Mouse (Mus musculus) limb, embryonic 11.5 days (tissue): ENCODE data around the gene Msh5. TPM values are rescaled to one million over a fixed set of nuclear protein-coding genes. Genes with fewer than 3 reads are reported as not detected.

Source experiments
- ATAC-seq: fragments of 200-750 bp; cut with Nextera tagmentation; 2 replicates; pipeline ENCODE4 v1.8.0; 2017; ENCODE audit warnings: low read depth; ENCODE audit not compliant: insufficient number of reproducible peaks, low FRiP score, low TSS enrichment
- DNase-seq: peaks from one replicate; pipeline ENCODE4 v3.0.0-alpha.2; 2015; ENCODE audit warnings: low spot score
- H3K27ac ChIP-seq: fragments of 300-500 bp; sonication (generic); replicated peaks from 2 replicates; pipeline ENCODE4 v1.5.1; 2014; ENCODE audit warnings: low read depth, mild to moderate bottlenecking, low read length
- H3K27me3 ChIP-seq: fragments of 300-500 bp; sonication (generic); 2 replicates; pipeline ENCODE4 v1.6.1; 2014; ENCODE audit warnings: mild to moderate bottlenecking, low read length, mixed read lengths; ENCODE audit not compliant: control insufficient read depth, insufficient read depth
- H3K36me3 ChIP-seq: fragments of 300-500 bp; sonication (generic); 2 replicates; pipeline ENCODE4 v1.6.1; 2014; ENCODE audit warnings: mild to moderate bottlenecking, low read length, moderate library complexity, mixed read lengths; ENCODE audit not compliant: control insufficient read depth, insufficient read depth
- H3K4me1 ChIP-seq: fragments of 300-500 bp; sonication (generic); 2 replicates; pipeline ENCODE4 v1.6.1; 2014; ENCODE audit warnings: low read length, mixed read lengths; ENCODE audit not compliant: control insufficient read depth, insufficient read depth
- H3K4me2 ChIP-seq: fragments of 300-500 bp; sonication (generic); 2 replicates; pipeline ENCODE4 v1.6.1; 2014; ENCODE audit warnings: low read depth, mild to moderate bottlenecking, moderate library complexity; ENCODE audit not compliant: severe bottlenecking
- H3K4me3 ChIP-seq: fragments of 300-500 bp; sonication (generic); 2 replicates; pipeline ENCODE4 v1.5.1; 2014; ENCODE audit warnings: low read depth, low read length
- H3K9ac ChIP-seq: fragments of 300-500 bp; sonication (generic); 2 replicates; pipeline ENCODE4 v1.6.1; 2014; ENCODE audit warnings: mild to moderate bottlenecking, low read length
- H3K9me3 ChIP-seq: fragments of 300-500 bp; sonication (generic); 2 replicates; pipeline ENCODE4 v1.6.1; 2016; ENCODE audit warnings: low read length; ENCODE audit not compliant: control insufficient read depth
- WGBS: fragments of 180-500 bp; shearing (Covaris S2); extraction: QIAGEN DNeasy Blood & Tissue Kit; methylation state at CpG from one replicate; pipeline ENCODE4 v1.1.7; 2014; 5-methylcytosine and 5-hydroxymethylcytosine counted together
- polyA plus RNA-seq: library from polyadenylated mRNA; unstranded; fragments of >200 nt; fragmentation: Nextera tagmentation; extraction: Ambion mirVana; gene quantifications from 2 replicates; pipeline ENCODE4 v1.2.1, GENCODE M21; 2014

Msh5 gene
- polyA plus RNA-seq, 1 experiment from 2014 or later = 3.7 TPM

GRCm38 (mm10) chr17:35016791-35017705, 29.5 kb downstream of the Msh5 start:
- ATAC-seq = no peak
- H3K27me3 ChIP-seq = no peaks in the 10 kb centered on the region
- 0 out of 2 replicates have a peak, but pooled peaks cover 2% of the 10 kb centered on the region for H3K4me1 ChIP-seq
- no peak for DNase-seq
- WGBS = 80% methylated on average over 10 of the region's 10 CpGs
- peaks cover 45% of the 10 kb centered on the region for H3K36me3 ChIP-seq
- no peaks in the 10 kb centered on the region for H3K9me3 ChIP-seq
- H3K4me3 ChIP-seq = no peak overlapping the region
- no peak overlapping the region for H3K4me2 ChIP-seq
- no peak overlapping the region for H3K27ac ChIP-seq
- no peak overlapping the region for H3K9ac ChIP-seq

- Histone ChIP-seq H3K4me3 (no peak within 1 kb of the TSS), H3K4me1 (0 out of 2 replicates have a peak, but pooled peaks cover 1% of the 10 kb centered on the region), H3K36me3 (peaks cover 50% of the 10 kb centered on the region), H3K27me3 (no peaks in the 10 kb centered on the region), H3K4me2 (no peak within 1 kb of the TSS), H3K27ac (no peak within 1 kb of the TSS), H3K9ac (no peak within 1 kb of the TSS), H3K9me3 (no peaks in the 10 kb centered on the region)
- 84% methylated on average over 12 of the region's 12 CpGs for WGBS
- DNase-seq = no peak
- ATAC-seq = no peak
These were observed 30.2 kb downstream of the Msh5 start, which contains the start of gene Vwa7 for GRCm38 (mm10) chr17:35016376-35016775. Gene Vwa7 (plus strand): TSS chr17:35016579.

- H3K27me3 ChIP-seq = no peaks in the 10 kb centered on the region
- DNase-seq (no peak), ATAC-seq (no peak)
- no peak overlapping the region for H3K4me3 ChIP-seq
- no peak overlapping the region for H3K27ac ChIP-seq
- H3K9me3 ChIP-seq = no peaks in the 10 kb centered on the region
- 92% methylated on average over 16 of the region's 16 CpGs for WGBS
- H3K4me1 ChIP-seq = no peaks in the 10 kb centered on the region
- no peak overlapping the region for H3K4me2 ChIP-seq
- no peak overlapping the region for H3K9ac ChIP-seq
- H3K36me3 ChIP-seq = peaks cover 60% of the 10 kb centered on the region
These were observed 31.2 kb downstream of the Msh5 start for GRCm38 (mm10) chr17:35015296-35015695.

- H3K9ac ChIP-seq = no peak overlapping the region
- no peak overlapping the region for H3K4me2 ChIP-seq
- no peak for ATAC-seq
- no peak overlapping the region for H3K4me3 ChIP-seq
- H3K27ac ChIP-seq = no peak overlapping the region
- DNase-seq = no peak
- no peaks in the 10 kb centered on the region for H3K4me1 ChIP-seq
- no peaks in the 10 kb centered on the region for H3K9me3 ChIP-seq
- H3K36me3 ChIP-seq = peaks cover 69% of the 10 kb centered on the region
- WGBS = 85% methylated on average over 6 of the region's 6 CpGs
- H3K27me3 ChIP-seq = no peaks in the 10 kb centered on the region
These were observed 33.3 kb downstream of the Msh5 start for GRCm38 (mm10) chr17:35013221-35013620.

- no peaks in the 10 kb centered on the region for H3K27me3 ChIP-seq
- no peak overlapping the region for H3K27ac ChIP-seq
- DNase-seq = no peak
- no peaks in the 10 kb centered on the region for H3K4me1 ChIP-seq
- peaks cover 73% of the 10 kb centered on the region for H3K36me3 ChIP-seq
- no peak for ATAC-seq
- H3K4me3 ChIP-seq = no peak overlapping the region
- no peaks in the 10 kb centered on the region for H3K9me3 ChIP-seq
- no peak overlapping the region for H3K4me2 ChIP-seq
- no peak overlapping the region for H3K9ac ChIP-seq
- 85% methylated on average over 13 of the region's 13 CpGs for WGBS
These were observed 34.1 kb downstream of the Msh5 start for GRCm38 (mm10) chr17:35012430-35012829.

GRCm38 (mm10) chr17:35011440-35011839, 35.1 kb downstream of the Msh5 start:
- ATAC-seq (no peak), DNase-seq (no peak)
- Histone ChIP-seq H3K27me3 (no peaks in the 10 kb centered on the region), H3K9ac (no peak overlapping the region), H3K27ac (no peak overlapping the region), H3K4me2 (no peak overlapping the region), H3K4me1 (no peaks in the 10 kb centered on the region), H3K36me3 (peaks cover 76% of the 10 kb centered on the region), H3K9me3 (no peaks in the 10 kb centered on the region), H3K4me3 (no peak overlapping the region)
- 92% methylated on average over 8 of the region's 8 CpGs for WGBS

GRCm38 (mm10) chr17:35009586-35009985, 37.0 kb downstream of the Msh5 start:
- DNase-seq = no peak
- WGBS = 94% methylated on average over 7 of the region's 7 CpGs
- H3K36me3 ChIP-seq = peaks cover 68% of the 10 kb centered on the region
- no peaks in the 10 kb centered on the region for H3K4me1 ChIP-seq
- no peak overlapping the region for H3K9ac ChIP-seq
- no peaks in the 10 kb centered on the region for H3K27me3 ChIP-seq
- no peak overlapping the region for H3K4me2 ChIP-seq
- no peak for ATAC-seq
- no peak overlapping the region for H3K4me3 ChIP-seq
- H3K9me3 ChIP-seq = no peaks in the 10 kb centered on the region
- H3K27ac ChIP-seq = no peak overlapping the region

- Histone ChIP-seq H3K9me3 (no peaks in the 10 kb centered on the region), H3K27ac (no peak overlapping the region), H3K9ac (no peak overlapping the region), H3K4me1 (peaks cover 10% of the 10 kb centered on the region), H3K4me3 (no peak overlapping the region), H3K27me3 (no peaks in the 10 kb centered on the region), H3K4me2 (no peak overlapping the region), H3K36me3 (peaks cover 48% of the 10 kb centered on the region)
- ATAC-seq (no peak), DNase-seq (no peak)
- WGBS = 96% methylated on average over 7 of the region's 7 CpGs
These were observed 39.1 kb downstream of the Msh5 start for GRCm38 (mm10) chr17:35007387-35007991.
